In genomic region chr17:49816067-49816565, GRCm38 (mm10) we compare ENCODE assay signal across 10 mouse cellular contexts.
DNase-seq lines count a peak whose midpoint lies in the region; ATAC-seq lines count a peak whose summit lies in the region.
"Had no signal": no experiment of that assay in that cellular context is flagged by ENCODE, and none has a peak within 500 bp of the region (broad histone marks: within the 10 kb centered on the region; RNA-seq: fewer than 3 reads in every experiment).

No protein-coding gene starts in this region.

- no peaks in the 10 kb centered on the region for H3K27me3 ChIP-seq in kidney, embryonic 16.5 days (ENCODE audit: insufficient read depth, low read length)
- no peaks in the 10 kb centered on the region for H3K27me3 ChIP-seq in hindbrain, embryonic 14.5 days (ENCODE audit: control insufficient read depth, insufficient read depth, low read length)
- H3K27me3 ChIP-seq in neural tube, embryonic 12.5 days (replicated peaks): no peaks in the 10 kb centered on the region
- H3K27me3 ChIP-seq: stomach, embryonic 15.5 days had no signal

- no peak for ATAC-seq in kidney, embryonic 16.5 days (ENCODE audit: low FRiP score, low TSS enrichment)
- ATAC-seq in hindbrain, embryonic 14.5 days (ENCODE audit: low FRiP score): peak; percentile 55; the same call in 1 of the 2 replicates
- ATAC-seq in neural tube, embryonic 12.5 days (ENCODE audit: low FRiP score, low read depth): peak; percentile 70

- H3K27ac ChIP-seq in kidney, embryonic 16.5 days (ENCODE audit: low read length): 0 out of 2 replicates have a peak overlapping the region, but pooled peaks have one; percentile 38
- H3K27ac ChIP-seq in hindbrain, embryonic 14.5 days: 0 out of 2 replicates have a peak overlapping the region, but pooled peaks have one; percentile 21
- no peak overlapping the region for H3K27ac ChIP-seq in neural tube, embryonic 12.5 days
- H3K27ac ChIP-seq: stomach, embryonic 15.5 days had no signal

- WGBS in kidney, embryonic 16.5 days: 19% methylated on average over 5 of the region's 5 CpGs
- WGBS in hindbrain, embryonic 14.5 days: 20% methylated on average over 5 of the region's 5 CpGs
- WGBS in neural tube, embryonic 12.5 days: 10% methylated on average over 5 of the region's 5 CpGs

- DNase-seq in kidney, adult 8-10 months: no peak
- peak; percentile 60 for DNase-seq in embryo, embryonic 9.5 days (ENCODE audit: extremely low spot score)
- DNase-seq in hindbrain, embryonic 14.5 days (ENCODE audit: low spot score): no peak
- DNase-seq in urinary bladder, postnatal 4 days (ENCODE audit: low spot score in 2 of 2): no peak
- no peak for DNase-seq in cerebellum, adult 8-10 months
- no peak for DNase-seq in thymus, postnatal 25 days
- DNase-seq: lung, embryonic 14.5 days had no signal

- no peak overlapping the region for H3K4me2 ChIP-seq in kidney, embryonic 16.5 days (replicated peaks; ENCODE audit: low read depth, low read length)
- no peak overlapping the region for H3K4me2 ChIP-seq in hindbrain, embryonic 14.5 days (replicated peaks)
- no peak overlapping the region for H3K4me2 ChIP-seq in neural tube, embryonic 12.5 days (replicated peaks)
- H3K4me2 ChIP-seq: lung, embryonic 14.5 days; stomach, embryonic 15.5 days had no signal

- H3K4me1 ChIP-seq in kidney, embryonic 16.5 days (ENCODE audit: insufficient read depth, low read length): peaks cover 11% of the 10 kb centered on the region
- peaks cover 7% of the 10 kb centered on the region; the same call in 1 of the 2 replicates for H3K4me1 ChIP-seq in hindbrain, embryonic 14.5 days (replicated peaks; ENCODE audit: control insufficient read depth, insufficient read depth, low read length)
- peaks cover 16% of the 10 kb centered on the region; the same call in 1 of the 2 replicates for H3K4me1 ChIP-seq in neural tube, embryonic 12.5 days
- H3K4me1 ChIP-seq: stomach, embryonic 15.5 days had no signal

- H3K4me3 ChIP-seq in kidney, embryonic 16.5 days (ENCODE audit: low read length): no peak overlapping the region
- H3K4me3 ChIP-seq in hindbrain, embryonic 14.5 days (replicated peaks; ENCODE audit: low read length): no peak overlapping the region
- no peak overlapping the region for H3K4me3 ChIP-seq in neural tube, embryonic 12.5 days
- H3K4me3 ChIP-seq: stomach, embryonic 15.5 days had no signal

- no peak overlapping the region for H3K9ac ChIP-seq in kidney, embryonic 16.5 days (replicated peaks; ENCODE audit: low read length)
- no peak overlapping the region for H3K9ac ChIP-seq in hindbrain, embryonic 14.5 days
- no peak overlapping the region for H3K9ac ChIP-seq in neural tube, embryonic 12.5 days
- H3K9ac ChIP-seq: lung, embryonic 14.5 days; stomach, embryonic 15.5 days had no signal

- H3K36me3 ChIP-seq in kidney, embryonic 16.5 days (ENCODE audit: insufficient read depth, low read length): no peaks in the 10 kb centered on the region
- H3K36me3 ChIP-seq in hindbrain, embryonic 14.5 days (replicated peaks; ENCODE audit: control insufficient read depth, insufficient read depth): no peaks in the 10 kb centered on the region
- no peaks in the 10 kb centered on the region for H3K36me3 ChIP-seq in neural tube, embryonic 12.5 days
- H3K36me3 ChIP-seq: stomach, embryonic 15.5 days had no signal

- no peaks in the 10 kb centered on the region for H3K9me3 ChIP-seq in kidney, embryonic 16.5 days (ENCODE audit: low read length)
- H3K9me3 ChIP-seq in hindbrain, embryonic 14.5 days (ENCODE audit: control insufficient read depth, low read length): no peaks in the 10 kb centered on the region
- no peaks in the 10 kb centered on the region for H3K9me3 ChIP-seq in neural tube, embryonic 12.5 days
- H3K9me3 ChIP-seq: stomach, embryonic 15.5 days had no signal
